Mouse (Mus musculus) ovary, postnatal 36 days (tissue): ENCODE data around the gene Kcnh1.

ENCODE experiments used
- DNase-seq: peaks from one replicate; pipeline ENCODE4 v3.0.0; 2022; ENCODE audit warnings: low spot score, mixed read lengths

Gene Kcnh1

DNA sequence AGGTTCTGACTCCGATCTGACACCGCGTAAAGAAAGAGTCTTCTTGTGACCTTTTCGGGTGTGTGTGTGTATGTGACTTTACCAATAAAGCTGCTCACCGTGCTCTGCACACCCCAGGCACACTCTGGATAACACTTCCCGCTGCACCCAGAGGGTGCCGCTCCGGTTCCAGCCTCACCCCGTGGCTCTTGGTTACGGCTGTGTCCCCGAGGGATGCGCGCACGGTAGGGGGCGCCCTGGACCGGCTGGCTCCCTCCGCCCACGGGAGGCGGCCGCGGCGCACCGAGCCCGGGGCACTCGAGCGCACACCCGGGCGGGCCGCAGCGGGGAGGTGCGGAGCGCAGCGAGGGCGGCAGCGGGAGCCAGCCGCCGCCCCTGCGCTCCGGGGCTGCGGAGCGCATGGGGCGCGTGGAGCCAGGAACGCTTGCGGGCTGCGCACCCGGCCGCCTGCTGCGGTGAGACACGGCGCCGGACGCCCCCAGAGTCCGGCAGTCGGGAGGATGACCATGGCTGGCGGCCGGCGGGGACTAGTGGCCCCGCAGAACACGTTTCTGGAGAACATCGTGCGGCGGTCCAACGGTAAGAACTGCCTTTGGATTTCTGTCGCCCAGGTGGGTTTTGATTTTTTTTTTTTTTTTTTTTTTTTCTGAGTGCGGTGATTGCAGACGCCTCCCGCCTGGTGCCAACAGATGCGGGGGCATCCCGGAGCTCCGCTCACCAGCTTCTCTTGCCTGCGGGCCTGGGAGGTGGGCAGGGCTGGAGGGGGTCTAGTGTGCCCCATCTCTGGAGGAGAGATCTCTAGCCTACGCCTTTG lies at the start of gene Kcnh1:
Gene Kcnh1 (plus strand): TSS at position 267 of the 814 bp plus-strand sequence.
- DNase-seq, result peak; percentile 95

DNA sequence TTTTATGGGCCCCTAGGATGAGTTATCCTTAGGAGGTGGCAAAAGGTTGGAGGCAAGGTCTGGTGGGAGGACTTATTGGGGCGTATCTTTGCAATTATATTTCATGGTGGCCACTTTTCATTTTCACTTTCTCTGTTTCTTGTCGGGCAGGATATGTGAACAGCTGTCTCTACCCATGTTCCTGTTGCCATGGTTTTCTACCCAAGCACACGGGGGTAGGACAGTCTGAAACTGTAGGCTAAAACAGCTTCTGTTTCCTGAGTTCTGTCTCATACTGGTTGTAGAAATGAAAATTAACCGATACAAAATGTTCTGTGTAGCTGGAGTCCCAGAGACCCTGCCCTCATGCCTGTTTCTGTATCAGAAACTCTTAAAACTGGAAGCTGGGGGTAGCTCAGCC lies 39.4 kb upstream of the Kcnh1 start:
- DNase-seq, result no peak

DNA sequence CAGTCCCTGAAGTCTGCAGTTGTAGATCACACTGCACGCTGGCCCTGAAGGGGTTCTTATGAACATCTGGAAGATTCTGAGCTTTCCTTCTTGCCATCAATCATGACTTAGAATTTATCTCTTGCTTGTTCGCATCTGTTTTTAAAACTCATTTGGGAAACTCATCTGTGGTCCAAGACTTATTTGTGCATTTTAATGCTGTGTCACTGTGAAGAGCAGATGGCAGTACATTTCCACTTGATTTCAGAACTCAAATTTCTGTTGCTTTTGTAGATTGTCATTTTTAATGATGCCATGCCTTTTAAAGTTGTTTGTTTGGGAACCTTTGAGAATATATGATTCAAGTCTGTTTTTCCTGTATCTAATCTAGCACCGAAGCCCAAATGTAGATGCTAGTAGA lies 19.1 kb upstream of the Kcnh1 start:
- no peak for DNase-seq

DNA sequence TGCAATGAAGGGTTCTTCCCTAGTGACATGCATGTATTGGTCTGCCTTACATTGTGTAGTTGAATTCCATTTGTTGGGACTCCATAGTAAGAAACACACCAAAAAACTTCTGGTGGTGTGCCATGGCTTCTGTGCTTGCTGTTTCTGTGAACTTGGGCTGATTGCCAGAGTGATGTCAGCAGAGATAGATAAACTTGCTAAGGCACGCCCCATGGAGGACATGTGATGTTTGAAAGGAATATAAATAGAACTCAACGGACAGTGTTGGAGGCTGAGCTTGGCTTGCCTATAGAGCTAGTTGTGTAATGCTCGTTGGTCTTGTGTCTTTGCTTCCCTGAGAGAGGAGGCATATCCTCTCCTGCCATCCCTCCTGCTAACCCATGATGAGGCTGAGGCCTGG lies 10.7 kb upstream of the Kcnh1 start:
- DNase-seq, result no peak

DNA sequence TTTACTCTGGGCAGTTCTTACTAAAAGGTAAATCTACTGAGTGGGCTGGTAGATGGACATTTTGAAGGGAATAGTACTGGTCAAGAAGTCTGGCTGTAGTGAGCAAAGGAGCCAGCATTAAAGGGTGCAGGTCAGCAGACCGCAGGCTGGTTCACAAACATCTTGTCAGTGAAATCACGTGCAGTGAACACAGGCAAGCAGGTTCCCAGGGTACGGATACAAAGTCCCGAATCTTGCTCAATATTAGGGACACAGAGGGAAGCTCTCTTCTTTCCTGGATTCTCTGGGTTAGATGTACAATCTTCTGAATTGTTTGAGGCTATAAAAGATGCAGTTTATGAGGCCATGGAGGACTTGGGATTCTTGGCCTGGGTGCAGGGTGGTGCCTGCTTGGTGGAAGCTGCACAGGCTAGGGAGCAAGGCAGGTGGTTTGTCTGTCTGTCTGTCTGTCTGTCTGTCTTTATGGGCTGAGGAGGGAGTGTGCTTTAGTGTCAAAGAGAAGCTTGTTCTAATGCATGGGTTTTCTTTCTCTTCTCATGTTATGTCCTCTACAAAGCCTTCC lies 8.8 kb upstream of the Kcnh1 start:
- DNase-seq, result no peak

DNA sequence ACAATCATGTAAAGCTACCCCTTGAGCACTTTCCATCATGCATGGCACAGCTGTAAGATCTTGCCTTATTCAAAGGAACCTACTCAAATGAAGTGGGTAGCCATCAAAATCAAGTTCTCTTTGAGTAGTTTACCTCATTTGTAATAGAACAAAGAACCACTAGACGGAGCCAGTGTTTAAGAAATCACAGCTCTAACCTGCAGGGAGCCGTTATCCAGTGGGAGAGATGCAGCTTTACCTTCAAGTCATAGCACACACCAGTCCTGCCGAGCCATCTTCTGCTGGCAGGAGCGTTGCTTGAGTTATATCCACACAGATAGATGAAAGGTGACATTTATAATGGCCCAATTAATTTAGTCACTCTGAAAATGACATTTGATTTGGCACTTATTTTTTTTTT lies 1.5 kb upstream of the Kcnh1 start:
- DNase-seq, result no peak

DNA sequence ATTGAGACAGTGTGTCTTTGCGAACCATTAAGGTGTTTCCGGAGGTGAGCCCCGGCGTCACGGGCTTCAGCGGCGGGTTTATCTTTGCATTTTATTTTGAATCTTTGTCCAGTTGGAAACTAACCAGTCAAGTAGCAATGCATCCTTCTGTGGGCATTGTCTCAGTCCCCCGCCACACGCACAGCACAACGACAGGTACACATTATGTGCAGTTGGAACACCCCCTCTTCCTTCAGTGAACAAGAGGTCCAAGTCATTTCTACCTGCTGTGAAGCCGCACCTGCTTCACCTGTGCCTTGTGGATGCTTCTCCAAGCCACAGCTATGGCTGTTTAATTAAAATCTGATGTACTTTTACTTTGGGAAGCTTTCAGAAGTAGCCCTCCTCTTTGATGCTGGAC lies 803 bp upstream of the Kcnh1 start:
- no peak for DNase-seq

DNA sequence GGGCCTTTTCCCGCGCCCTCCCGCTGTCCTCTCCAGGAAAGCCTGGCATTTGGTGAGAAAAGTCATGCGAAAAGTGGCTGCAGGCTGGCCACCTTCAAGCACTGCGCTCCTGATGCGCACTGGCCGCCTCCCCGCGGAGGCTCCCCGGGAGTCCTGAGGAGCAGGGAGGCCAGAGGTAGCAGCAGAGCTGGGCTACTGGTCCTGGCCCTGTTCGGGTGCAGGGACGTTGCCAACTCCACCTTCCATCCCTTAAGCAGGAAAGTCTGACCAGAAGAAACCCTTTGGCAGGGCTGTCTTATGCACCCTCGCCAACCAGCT lies 707 bp downstream of the Kcnh1 start:
- peak; percentile 23 for DNase-seq

DNA sequence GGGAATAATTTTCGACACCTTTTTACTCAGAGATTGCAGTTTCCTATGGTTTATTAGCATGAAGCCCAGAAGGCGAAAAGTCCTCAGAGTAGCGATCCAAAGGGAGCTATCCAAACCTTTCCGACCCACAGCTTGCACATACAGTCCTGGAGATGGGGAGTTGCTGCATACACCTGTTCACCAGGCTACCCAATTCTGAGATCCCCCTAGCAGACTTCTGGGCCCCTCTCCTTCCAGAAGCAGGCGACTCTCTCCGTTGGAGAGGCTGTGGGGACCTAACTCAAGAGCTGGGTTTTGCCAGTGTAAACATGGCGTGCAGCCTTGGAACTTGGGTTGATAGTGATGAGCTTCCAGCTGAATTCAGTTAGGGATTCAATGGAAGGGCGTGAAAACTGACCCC lies 1.3 kb downstream of the Kcnh1 start:
- no peak for DNase-seq

DNA sequence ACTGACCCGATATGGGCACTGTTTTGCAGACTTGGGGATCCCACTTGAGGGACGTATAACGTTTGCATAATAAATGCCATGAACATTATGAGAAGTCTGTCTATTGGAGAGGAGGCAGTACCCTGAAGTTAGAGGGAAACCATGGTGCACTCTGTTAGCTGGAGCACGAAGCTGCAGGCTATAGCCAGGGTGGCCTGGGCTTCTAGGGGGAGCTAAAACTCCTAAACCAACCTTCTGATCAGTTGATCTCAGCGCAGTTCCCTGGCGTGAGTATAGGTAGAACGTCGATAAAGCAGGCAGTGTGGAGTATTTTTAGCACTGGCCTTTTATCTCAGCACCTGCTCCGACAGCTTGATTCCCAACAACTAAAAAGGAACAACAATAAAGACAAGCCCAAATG lies 2.1 kb downstream of the Kcnh1 start:
- DNase-seq, result no peak

DNA sequence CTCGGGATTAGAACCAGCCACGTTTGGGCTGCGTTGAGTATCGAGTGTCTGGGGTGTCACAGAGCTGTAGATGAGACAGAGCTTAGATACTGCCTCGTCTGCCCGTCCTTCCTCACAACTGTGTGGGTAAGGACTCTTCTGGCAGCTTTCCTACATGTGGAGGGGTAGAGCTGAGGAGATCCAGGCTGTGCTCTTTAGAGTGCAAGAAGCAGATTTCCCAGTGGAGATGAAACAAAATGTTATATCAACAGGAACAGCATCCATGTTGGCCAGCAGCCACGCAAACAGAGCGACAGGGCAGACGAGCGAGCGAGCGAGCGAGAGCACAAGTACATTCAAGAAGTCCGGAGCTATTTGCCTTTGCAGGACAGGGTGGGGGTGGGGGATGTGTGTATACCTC lies 3.1 kb downstream of the Kcnh1 start:
- no peak for DNase-seq

DNA sequence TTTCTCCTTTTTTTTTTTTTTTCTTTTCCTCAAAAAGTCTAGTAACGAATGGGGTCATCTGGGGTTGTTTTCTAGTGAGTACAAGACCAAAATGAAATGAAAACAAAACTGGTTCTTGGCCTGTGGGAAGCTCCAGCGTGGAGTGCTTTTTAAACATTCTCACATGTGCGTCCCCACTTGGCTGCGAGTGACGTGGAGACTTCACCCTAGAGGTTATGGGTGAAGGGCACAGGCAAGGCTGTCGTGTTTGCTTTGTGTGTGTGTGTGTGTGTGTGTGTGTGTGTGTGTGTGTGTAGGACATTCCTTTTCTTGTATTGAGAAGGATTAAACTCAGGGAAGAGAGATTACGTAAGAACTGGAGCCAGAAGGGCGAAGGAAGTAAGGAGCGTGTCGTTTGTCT lies 6.9 kb downstream of the Kcnh1 start:
- DNase-seq, result no peak

DNA sequence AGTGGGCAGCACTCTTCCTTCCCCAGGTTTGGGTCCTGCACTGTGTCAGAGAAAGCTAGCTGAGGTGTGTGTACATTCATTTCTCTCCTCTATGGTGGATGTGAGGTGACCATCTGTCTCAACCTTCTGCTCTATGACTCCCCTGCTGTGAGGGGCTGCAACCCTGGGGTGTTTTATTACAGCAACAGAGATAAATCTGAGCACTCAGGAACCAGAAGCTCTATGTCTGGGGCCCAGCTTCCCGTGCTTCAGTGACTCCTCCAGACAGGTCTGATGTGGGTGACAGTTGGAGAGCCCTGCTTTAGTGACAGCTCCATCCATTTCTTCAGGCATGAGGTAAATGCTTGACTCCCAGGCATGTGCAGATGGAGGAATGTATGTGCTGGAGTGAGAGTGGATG lies 12.4 kb downstream of the Kcnh1 start:
- no peak for DNase-seq

DNA sequence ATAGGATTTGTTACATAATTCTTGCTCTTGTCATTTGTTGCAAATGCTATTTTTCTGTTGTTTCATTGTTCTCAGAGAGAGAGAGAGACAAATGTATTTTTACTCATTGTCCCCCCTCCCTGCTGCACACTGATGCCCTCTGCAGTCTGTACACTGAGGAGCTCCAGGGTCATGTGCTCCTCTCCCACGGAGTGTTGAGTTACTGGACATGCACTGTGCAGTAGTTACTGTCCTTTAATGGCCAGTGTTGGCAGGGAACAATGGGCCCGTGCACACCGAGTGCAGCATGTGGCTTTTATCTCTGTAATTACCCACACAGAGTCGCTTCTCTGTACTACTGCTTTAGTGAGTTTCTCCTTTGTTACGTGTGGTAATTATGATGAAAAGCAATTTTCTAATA lies 17.4 kb downstream of the Kcnh1 start:
- no peak for DNase-seq

DNA sequence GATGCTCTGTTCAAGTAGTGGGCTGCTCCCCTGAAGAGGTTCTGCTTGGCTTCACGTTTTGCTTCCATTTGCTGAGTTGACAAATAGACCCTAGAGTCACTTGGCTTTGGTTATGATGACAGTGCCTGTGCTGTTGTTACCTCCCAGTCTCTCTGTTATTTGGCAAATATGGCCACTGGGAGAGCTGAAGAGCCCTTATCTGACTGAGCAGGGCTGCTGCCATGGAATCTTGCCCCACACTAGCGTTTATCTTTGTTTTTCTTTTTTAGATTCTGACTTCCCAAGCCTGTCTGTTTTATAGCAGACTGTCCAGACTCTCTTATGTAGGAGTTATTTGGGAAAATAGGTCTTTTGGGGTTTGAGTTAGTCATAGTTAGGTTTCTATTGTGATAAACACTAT lies 21.9 kb downstream of the Kcnh1 start:
- no peak for DNase-seq

DNA sequence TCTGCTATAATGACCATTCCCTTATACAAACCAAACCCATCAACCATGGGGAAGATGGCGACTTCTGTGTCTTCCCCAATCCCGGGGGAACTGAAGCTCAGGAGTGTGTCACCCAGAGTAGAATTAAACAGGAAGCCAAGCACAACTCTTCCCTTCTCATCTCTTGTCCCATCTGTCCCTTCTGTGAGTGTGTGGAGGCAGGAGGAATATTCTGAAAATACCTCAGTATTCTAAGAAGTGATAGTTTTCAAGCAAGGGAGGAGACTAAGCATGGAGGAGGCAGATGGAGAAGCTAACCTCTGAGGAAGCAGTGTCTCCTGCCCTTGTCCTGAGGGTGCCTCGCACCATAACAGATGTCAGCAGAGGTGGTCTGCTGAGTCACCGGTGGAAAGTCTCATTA lies 24.1 kb downstream of the Kcnh1 start:
- no peak for DNase-seq

DNA sequence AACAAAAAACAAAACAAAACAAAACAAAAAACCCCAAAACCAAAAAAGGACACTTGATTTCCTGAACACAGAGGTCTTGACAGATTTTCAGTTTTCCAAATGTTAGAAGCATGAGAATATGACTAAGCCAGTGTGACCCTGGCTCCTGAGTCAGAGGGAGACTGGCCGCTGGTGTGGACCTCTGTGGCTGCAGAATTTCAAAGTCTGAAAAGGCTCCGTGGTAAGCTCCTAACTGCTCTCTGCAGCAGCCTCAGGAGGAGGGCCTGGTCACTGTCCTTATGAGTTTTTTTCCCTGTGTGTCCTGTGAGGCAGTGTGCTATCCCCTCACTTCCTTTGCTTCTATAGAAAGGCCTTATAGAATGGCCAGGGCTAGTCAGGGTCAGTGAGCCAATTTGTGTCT lies 29.6 kb downstream of the Kcnh1 start:
- DNase-seq, result no peak

DNA sequence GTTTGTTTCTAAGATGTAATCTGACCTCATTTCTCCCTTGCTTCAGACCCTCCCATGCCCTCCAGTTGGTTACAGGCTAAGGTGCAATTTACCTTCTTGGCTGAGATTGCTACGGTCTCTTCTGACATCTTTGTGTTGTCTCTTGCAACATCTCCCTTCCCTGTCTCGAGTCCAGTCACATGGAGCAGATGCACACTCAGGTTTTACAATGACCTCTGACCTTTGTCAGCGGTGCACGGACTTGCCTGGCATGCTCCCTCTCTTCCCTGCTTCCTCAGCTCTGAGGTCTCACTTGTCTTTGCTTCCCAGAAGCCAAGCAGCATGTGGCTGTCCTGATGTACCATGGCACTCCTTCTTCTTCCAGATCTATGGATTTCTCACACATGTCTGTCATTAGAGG lies 33.6 kb downstream of the Kcnh1 start:
- no peak for DNase-seq

DNA sequence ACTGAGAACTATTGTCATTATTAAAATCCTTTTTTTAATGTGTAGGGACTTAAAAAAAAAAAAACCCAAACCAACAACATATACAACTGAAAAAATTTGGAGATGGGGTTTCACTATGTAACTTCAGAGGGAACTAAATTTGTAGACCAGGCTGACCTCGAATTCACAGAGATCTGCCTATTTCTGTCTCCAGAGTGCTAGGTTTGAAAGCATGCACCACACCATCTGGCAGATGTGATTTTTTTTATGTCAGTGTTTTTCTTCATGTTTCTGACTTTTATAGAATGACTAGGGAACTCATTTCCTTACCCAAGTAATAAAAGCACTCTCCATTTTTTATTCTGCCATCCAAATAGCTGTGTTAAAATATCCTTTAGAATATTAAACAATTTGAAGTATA lies 42.1 kb downstream of the Kcnh1 start:
- no peak for DNase-seq

DNA sequence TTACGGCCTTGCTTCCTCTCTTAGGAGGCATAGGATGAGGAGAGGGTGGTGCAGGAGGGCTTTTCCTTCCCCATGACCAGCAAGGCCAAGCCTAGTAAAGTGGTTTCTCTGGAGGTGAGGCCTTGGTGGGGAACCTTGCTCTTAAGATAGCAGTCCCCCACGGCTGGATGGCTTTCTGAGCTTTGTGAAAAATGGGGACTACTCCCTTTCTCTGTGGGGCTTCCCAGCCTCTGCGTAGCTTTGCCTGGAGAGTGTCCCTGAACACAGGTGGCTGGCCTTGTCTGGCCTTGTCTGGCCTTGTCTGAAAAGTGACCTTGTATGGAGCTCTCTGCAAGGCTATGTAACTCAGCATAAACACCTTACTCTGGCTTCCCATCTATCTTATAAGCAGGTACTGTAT lies 56.3 kb downstream of the Kcnh1 start:
- DNase-seq, result peak; percentile 56

DNA sequence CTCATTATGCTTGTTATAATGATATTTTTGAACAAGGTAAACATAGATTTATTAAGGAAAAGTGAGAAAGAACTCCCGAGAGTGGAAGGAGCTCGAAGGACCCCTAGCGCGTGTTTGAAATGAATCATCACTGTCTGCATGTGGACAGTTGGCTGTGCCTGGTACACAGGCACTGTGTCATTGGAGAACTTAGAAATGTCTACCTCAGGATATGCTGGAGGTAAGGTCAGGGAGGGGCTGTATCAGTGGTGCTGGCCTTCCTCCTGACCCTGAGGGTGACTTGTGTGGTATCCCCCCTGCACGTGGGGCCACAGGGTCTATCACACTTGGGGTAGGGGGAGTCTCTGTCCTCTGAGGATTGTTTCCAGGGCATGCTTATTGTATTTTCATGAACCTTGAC lies 68.6 kb downstream of the Kcnh1 start:
- DNase-seq, result no peak

DNA sequence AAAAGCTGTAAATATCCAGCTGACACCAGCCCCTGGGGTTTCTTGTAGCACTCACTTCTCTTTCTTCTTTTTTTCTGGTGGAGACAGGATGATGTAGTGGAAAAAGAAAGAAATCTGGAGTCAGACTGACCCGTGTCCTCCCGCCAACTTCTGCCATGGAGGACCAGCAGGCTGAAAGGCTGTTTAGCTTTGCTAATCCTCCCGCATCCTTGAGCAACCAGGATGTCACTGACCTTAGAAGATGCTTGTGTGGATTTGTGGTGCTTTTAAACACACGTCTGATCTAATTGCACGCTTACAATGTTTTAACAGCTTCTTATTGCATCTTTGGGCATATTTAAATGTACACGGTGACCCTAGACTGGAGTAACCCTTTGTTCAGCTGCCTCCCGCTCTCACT lies 69.0 kb downstream of the Kcnh1 start:
- DNase-seq, result no peak

DNA sequence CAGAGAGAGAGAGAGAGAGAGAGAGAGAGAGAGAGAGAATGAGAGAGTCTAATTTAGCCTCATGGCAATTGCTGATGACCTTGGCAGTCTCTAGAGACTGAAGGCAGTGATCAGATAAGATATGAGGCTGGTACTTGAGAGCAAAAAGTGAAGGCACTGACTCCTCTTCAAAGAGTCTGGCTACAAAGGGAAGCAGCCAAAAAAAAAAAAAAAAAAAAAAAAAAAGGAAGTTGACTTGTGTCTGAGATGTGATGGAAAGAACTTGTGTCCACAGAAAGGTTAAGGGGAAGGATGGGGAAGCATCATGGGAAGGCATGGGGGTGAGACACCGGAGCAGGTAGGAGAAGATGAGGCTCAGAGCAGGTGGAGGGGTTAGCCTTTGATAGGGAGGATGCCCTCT lies 75.1 kb downstream of the Kcnh1 start:
- no peak for DNase-seq

DNA sequence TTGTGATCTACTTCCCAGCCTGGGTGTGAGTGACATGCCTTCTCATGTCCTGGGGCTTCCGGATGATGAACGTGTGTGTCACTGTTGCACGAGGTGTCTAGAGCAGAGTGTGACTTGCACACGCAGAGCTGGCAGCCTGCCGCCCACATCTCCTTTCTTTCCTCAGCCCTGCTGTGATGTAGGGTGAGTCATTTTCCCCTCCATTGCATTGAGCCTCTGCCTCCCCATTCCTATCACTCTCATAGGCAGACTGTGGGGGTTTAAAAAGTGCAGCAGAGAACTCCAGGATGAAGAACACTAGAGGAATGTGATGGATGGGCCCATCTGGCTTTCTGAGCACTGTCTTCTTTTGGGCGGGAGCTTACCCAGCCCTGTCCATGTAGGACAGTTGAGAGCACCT lies 76.4 kb downstream of the Kcnh1 start:
- no peak for DNase-seq
